Mouse (Mus musculus) c-Kit-negative CD71-positive TER-119-positive erythroid progenitor cells, embryonic 14.5 days (primary cell): ENCODE measurements around the gene Ppp1r32.

Source experiments
- DNase-seq: peaks from one replicate; pipeline ENCODE4 v3.0.0-alpha.2; 2013; ENCODE audit warnings: low read depth, low spot score

The Ppp1r32 gene

GRCm38 (mm10) chr19:10424751-10425150 is 58.0 kb downstream of the Ppp1r32 start:
- DNase-seq: no peak
